Mouse (Mus musculus): Measurements from ENCODE around the gene Dnmt3a. TPM values are rescaled to one million over a fixed set of nuclear protein-coding genes. Genes with fewer than 3 reads are reported as not detected.

The Dnmt3a gene
- total RNA-seq, 2 experiments from 2014 or later: 184 to 206 TPM

Other genes starting within 250 kb of the Dnmt3a start
- 10 to 100 TPM; 64.4 to 67.3 TPM for gene Dtnb, start 233.6 kb upstream of the Dnmt3a start, total RNA-seq (2021)
- 1 to 10 TPM; 1.6 to 1.9 TPM for gene Pomc, start 148.9 kb downstream of the Dnmt3a start, total RNA-seq (2021)
- gene Efr3b, start 232.9 kb downstream of the Dnmt3a start, total RNA-seq (2021): 100 to 1,000 TPM in 1 of 2 experiments, 10 to 100 TPM in 1; 100.0 to 102 TPM